Mouse (Mus musculus) monocyte, adult 2 months (primary cell): ENCODE measurements around the gene Klkb1.
A peak's percentile ranks its signal among the peaks of the same experiment; 100 is the strongest.
"Not testable (repeated sequence)": the region's sequence is repeated elsewhere in the genome, so short reads cannot be mapped to it uniquely, and the experiment has no call there.

Experiments
- DNase-seq, 2 experiments: peaks; one replicate each; pipeline ENCODE4 v3.0.0; 2022; ENCODE audit warnings: low spot score in 2 of 2, low read depth in 1 of 2

Gene Klkb1

DNA sequence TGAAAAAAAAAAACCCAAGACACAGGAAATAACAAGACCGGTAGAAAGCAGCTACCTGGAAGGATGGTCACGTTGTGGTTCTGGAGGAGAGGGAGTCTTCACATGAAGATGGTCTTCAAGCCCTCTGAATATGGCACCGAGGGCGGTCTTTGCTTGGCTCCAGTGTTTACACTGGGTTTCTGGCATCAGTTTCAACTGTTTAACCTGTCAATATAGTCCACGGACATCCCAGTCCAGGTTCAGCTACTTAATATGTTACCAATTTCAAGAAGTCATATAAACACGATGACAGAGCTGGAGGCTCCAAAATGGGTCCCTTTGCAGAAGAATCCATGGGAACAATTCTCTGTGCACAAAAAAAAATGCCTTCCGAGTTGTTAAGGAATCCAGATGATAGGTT, at the start of gene Klkb1:
Gene Klkb1, minus strand, starts transcription at position 173 of the 400 bp plus-strand sequence.
- no peak for DNase-seq

GRCm38 (mm10) chr8:45344298-45344697, 49.6 kb upstream of the Klkb1 start:
- no peak for DNase-seq

GRCm38 (mm10) chr8:45341630-45342628, 47.3 kb upstream of the Klkb1 start:
- DNase-seq: no peak

GRCm38 (mm10) chr8:45333493-45333892, 38.8 kb upstream of the Klkb1 start:
- DNase-seq: peak; percentile 38 to 63

GRCm38 (mm10) chr8:45332685-45333409, 38.2 kb upstream of the Klkb1 start, which contains the start of gene Cyp4v3:
Cyp4v3 (minus strand) TSS chr8:45333216.
- peak; percentile 58 to 65 for DNase-seq

GRCm38 (mm10) chr8:45330856-45331255, 36.2 kb upstream of the Klkb1 start:
- no peak for DNase-seq

DNA sequence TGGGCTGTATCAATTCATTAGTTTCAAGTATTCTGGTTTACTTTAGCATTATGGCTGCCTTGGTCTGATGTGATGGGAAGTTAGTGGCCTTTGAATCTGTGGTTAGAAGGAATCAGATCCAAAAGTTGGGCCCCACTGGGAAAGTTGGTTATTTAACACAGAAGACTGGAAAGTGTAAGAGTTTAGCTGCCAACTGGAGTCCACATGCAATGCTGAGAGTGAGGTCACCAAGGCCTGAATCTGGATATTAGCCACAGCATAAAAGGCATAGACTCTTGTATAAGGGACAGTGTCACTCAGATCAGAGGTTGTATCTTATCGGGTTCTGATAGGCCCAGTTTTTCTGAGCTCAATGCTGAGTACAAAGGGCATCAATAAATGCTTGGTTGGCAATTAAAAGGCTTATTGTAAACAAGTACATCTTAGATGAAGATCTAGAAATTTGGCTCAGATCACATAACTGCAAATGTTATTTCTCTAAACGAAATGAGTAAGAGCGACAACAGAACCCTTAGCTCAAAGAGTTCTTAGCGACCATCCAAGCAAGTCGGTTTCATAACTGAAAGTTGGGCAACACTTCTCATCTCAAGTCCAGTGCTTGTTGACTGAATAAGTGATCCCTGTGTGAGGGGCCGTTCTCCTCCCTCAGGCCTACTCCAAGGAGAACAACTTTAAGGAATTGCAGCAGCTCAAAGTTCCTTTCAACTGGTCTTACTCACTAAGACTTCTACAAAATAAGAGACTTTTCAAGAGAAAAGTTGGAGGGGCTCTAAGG, 34.7 kb upstream of the Klkb1 start:
- no peak for DNase-seq

GRCm38 (mm10) chr8:45327076-45327475, 32.4 kb upstream of the Klkb1 start:
- not testable (repeated sequence) for DNase-seq

GRCm38 (mm10) chr8:45324151-45324550, 29.5 kb upstream of the Klkb1 start:
- DNase-seq: no peak

DNA sequence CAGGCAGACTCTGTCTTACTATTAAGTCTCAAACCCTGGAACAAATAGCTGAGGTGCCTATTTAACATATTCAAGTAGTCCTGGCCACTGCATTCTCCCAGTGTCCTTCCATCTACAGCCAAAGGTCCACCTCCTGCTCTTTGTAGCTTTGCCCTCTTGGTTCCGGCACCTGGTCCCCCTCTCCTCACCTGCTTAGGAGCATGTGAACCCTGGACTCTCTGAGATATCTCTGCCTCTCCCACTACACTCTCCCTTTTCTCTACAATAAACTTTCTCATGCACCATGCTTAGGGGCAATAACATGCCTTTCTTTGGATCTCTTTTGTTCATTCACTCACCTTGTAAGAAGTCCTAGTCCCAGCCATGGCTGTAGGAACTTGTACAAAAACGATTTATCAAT, 26.7 kb upstream of the Klkb1 start:
- DNase-seq: no peak

DNA sequence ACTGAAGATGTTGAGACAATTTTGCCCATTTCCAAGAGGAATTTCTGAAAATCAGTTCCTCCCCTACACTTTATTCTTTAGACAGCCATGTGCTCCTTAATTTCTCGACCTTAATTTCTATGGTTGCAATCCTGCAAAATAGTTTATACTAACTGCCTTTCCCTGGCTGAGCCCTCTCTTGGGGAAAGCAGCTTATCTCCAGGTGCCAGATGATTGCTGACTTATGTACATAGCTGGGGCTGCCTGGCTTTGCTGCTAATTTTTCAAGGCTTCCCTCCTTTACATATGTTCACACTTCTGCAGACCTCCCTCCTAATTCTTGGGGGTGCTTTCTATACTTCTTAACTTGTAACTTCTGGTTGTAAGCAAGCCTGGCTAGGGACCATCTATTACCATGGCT, 26.3 kb upstream of the Klkb1 start:
- DNase-seq: no peak

DNA sequence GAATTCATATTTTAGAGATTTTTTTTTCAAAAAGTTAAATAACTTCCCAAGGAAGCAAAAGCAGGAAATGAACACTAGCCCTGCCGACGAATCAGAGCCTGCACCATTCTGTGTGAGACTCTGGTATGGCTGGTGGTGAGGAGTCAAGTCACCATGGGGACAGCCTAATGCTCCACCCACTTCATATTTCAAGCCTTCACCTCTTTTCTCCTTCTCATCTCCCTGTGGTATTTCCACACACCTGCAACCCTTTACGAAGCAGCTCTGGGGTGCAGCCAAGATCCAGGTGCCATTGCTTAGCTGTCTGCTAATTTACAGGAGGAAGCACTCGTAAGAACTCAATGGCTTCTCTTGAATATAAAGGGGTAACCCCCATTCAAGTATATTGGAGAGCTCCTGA, 16.3 kb upstream of the Klkb1 start:
- no peak for DNase-seq

GRCm38 (mm10) chr8:45308366-45308765, 13.7 kb upstream of the Klkb1 start, which contains the start of gene Gm45753:
Gm45753 (minus strand) TSS chr8:45308466.
- no peak for DNase-seq

DNA sequence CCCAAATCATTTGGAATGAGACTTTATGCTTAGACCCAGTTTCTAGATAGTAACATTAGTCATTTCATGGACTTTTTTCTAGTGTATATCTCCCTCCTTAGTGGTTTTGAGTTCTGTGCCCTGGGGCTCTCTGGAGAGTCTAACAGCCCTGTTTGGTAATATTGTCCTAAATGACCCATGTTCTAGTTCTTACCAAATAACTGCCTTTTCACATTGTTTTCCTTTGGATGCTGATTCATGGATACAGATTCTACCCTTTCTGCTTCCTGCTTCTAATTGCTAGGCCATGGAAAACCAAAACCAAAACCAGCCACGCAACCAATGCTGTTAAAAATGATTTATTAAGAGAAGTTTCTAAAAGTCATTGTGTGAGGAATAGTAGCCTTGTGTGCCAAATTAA, 10.8 kb upstream of the Klkb1 start:
- no peak for DNase-seq

DNA sequence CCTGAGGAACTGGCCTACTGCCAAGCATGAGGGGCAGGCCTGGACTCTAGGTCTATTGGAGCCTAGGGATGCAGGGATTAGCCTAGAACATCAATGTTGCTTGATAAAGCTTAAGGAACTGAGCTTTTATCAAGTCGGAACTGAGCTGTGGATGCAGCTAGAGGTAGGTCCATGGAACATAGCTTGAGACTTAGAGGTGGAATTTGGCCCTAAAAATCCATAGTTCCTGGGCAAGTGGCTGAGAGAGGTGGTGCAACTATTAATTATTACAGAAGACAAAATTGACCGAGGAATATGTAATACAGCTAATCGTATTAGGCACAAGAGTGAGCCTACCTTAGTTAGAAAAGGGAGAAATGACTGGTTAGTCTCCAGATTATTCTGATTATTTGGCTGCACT, 9.7 kb upstream of the Klkb1 start:
- no peak for DNase-seq

DNA sequence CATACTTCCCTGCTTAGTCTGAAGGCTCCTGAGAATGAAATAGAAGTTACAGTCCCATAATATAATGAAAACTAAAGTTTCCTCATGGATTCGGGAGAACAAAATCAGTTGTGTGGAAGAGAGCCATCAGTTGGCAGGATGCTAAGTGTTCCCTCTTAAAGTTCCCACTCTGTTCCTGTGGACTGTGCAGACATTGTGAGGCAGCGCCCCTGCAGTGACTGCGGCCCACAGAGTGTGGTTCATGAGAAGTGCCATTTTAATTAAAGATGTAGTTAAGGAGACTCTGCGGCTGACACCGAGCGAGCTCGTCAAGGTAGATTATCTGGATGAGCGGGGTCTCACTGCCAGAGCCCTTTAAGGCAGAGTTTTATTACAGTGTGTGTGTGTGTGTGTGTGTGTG, 7.7 kb upstream of the Klkb1 start:
- no peak for DNase-seq

DNA sequence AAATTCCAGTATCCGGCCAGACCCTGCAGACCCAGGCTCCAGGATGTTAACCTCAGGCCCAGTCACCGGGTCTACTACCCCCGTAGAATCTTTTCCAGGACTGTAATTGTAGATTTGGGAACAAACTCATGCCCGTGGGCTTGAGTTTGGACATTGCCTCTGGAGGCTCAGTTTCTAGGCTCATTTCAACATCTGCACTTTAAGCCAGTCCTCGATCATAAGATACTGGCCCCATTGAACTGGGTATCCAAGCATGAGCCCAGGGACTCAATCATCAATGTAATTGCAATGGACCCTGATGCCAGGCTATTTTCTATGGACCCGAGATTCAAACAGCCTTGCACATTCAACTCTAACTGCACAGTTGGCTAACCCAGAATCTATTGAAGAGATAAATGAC, 617 bp upstream of the Klkb1 start:
- no peak for DNase-seq

DNA sequence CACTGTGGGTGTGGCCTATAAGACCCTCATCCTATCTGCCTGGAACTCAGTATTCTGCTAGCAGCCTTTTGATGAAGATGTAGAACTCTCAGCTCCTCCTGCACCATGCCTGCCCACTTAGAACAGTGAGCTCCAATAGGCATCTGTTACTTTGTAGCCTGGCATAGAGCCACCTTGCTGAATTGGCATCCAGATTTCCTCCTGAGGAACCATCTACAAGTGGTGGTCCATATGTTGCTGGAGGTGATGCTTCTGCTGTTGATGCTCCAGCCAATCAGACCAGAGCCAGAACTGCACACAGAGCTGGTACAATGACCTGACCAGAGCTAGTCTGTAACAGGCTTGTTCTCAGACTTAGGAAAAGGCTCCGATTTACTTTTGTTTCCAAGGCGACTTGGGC, 2.9 kb downstream of the Klkb1 start:
- DNase-seq: no peak

DNA sequence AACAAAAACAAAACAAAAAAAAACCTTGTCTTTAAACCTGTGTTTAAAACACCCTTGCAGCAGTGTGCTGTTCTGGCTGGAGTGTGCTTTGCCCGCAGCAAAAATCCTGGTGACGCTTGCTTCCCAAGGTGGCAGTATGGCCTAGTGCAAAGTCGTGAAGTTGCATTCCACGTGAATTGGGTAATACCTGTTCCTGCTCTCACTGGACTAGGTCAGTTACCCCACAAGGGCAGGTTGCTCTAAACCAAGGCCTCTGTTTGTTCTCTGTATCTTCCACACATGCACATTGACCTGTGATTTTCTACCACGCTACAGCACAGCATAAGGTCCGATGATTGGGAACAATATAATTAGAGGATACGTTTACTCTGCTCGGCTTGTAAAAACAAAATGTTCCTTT, 13.0 kb downstream of the Klkb1 start:
- no peak for DNase-seq

DNA sequence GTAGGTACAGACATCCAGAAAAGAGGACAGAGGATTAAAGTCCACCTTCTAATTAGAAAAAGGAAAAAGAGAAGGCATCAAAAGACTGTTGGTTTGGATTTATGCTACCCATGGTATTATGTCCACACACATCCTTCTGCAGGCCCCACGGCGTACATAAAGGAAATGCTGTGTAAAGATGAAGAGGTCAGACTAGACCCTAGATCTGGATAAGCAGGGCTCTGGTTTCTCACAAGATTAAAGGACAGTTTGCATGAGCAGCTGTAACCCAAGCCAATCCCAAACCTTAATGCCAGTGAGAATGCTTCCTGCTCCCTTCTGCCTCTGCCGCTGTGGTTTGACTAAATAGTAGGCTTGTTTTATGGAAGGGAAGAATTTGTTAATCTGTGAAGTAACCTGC, 17.2 kb downstream of the Klkb1 start:
- DNase-seq: no peak

DNA sequence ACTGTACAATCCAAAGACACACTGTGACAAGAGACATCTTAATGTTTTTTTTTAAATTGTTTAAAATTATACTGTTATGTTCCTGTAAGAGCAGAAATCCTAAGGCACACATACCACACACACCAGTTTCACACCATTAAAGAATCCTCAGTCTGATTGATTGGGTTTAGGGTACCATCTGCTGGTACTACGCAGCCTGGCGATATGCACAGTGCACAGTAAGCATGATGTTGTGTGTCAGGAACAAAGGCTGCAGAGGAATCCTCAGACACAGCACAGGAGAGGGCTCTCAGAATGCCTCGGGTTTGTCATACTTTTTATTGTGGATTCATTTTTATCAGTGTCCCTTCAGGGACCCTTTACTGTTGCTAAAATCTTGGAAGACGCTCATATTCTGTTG, 20.3 kb downstream of the Klkb1 start:
- DNase-seq: no peak
